Mouse (Mus musculus): Measurements from ENCODE around the gene Rps6kc1. TPM values are rescaled to one million over a fixed set of nuclear protein-coding genes. Genes with fewer than 3 reads are reported as not detected.
A peak's percentile ranks its signal among the peaks of the same experiment; 100 is the strongest.

Gene Rps6kc1
- polyA plus RNA-seq, 1 experiment from 2014 or later, result 23.8 TPM

GRCm38 (mm10) chr1:190751794-190752570 is 159.6 kb downstream of the Rps6kc1 start:
- Histone ChIP-seq H3K9me3 (replicated peaks; ENCODE audit: control insufficient read depth, low read length) (peaks cover 3% of the 10 kb centered on the region; the same call in 1 of the 2 replicates), H3K9ac (ENCODE audit: low read length) (no peak overlapping the region), H3K27ac (ENCODE audit: low read depth, low read length) (0 out of 2 replicates have a peak overlapping the region, but pooled peaks have one; percentile 10), H3K4me2 (ENCODE audit: low read length) (no peak overlapping the region), H3K36me3 (ENCODE audit: control insufficient read depth, insufficient read depth, low read length) (no peaks in the 10 kb centered on the region), H3K27me3 (replicated peaks; ENCODE audit: control insufficient read depth, insufficient read depth, low read length) (no peaks in the 10 kb centered on the region), H3K4me3 (ENCODE audit: low read depth, low read length) (no peak overlapping the region), H3K4me1 (ENCODE audit: control insufficient read depth, insufficient read depth, low read length) (no peaks in the 10 kb centered on the region)
- DNase-seq (ENCODE audit: low spot score), result peak; percentile 77
- WGBS, result 13% methylated on average over 8 of the region's 8 CpGs
- ATAC-seq, result peak; percentile 87

DNA sequence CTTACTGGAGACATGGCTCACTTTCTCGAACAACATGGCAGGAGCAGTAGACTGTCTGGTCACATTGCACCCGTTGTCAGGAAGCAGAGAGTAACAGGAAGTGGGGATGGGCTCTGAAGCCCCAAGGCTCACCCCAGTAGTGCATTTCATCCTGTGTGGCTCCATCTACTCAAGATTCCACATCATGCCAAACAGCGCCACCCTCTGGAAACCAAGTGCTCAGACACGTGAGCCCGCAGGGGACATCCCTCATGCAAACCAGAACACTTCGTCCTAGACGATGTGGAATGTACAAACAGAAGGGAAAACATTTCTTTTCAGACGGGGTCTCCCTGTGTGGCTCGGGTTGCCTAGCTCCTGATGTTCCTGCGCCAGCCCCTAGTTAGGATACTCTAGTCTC is 162.6 kb downstream of the Rps6kc1 start:
- no peaks in the 10 kb centered on the region for H3K36me3 ChIP-seq (ENCODE audit: control insufficient read depth, insufficient read depth, low read length)
- ATAC-seq, result no peak
- no peak overlapping the region for H3K4me2 ChIP-seq (ENCODE audit: low read length)
- no peak for DNase-seq (ENCODE audit: low spot score)
- 88% methylated on average over 10 of the region's 10 CpGs for WGBS
- H3K9ac ChIP-seq (ENCODE audit: low read length), result no peak overlapping the region
- H3K4me1 ChIP-seq (ENCODE audit: control insufficient read depth, insufficient read depth, low read length), result no peaks in the 10 kb centered on the region
- no peak overlapping the region for H3K27ac ChIP-seq (ENCODE audit: low read depth, low read length)
- peaks cover 3% of the 10 kb centered on the region; the same call in 1 of the 2 replicates for H3K9me3 ChIP-seq (replicated peaks; ENCODE audit: control insufficient read depth, low read length)
- H3K4me3 ChIP-seq (ENCODE audit: low read depth, low read length), result no peak overlapping the region
- H3K27me3 ChIP-seq (replicated peaks; ENCODE audit: control insufficient read depth, insufficient read depth, low read length), result no peaks in the 10 kb centered on the region

- Histone ChIP-seq H3K4me3 (ENCODE audit: low read depth, low read length) (no peak overlapping the region), H3K9ac (ENCODE audit: low read length) (no peak overlapping the region), H3K27ac (ENCODE audit: low read depth, low read length) (no peak overlapping the region), H3K9me3 (replicated peaks; ENCODE audit: control insufficient read depth, low read length) (no peaks in the 10 kb centered on the region), H3K27me3 (replicated peaks; ENCODE audit: control insufficient read depth, insufficient read depth, low read length) (no peaks in the 10 kb centered on the region), H3K4me1 (ENCODE audit: control insufficient read depth, insufficient read depth, low read length) (no peaks in the 10 kb centered on the region), H3K4me2 (ENCODE audit: low read length) (no peak overlapping the region), H3K36me3 (ENCODE audit: control insufficient read depth, insufficient read depth, low read length) (no peaks in the 10 kb centered on the region)
- 81% methylated on average over 5 of the region's 5 CpGs for WGBS
- ATAC-seq, result no peak
- DNase-seq (ENCODE audit: low spot score), result no peak
Observed at GRCm38 (mm10) chr1:190741421-190741820, 170.1 kb downstream of the Rps6kc1 start.

- H3K4me2 ChIP-seq (ENCODE audit: low read length), result no peak overlapping the region
- no peaks in the 10 kb centered on the region for H3K36me3 ChIP-seq (ENCODE audit: control insufficient read depth, insufficient read depth, low read length)
- peaks cover 19% of the 10 kb centered on the region for H3K4me1 ChIP-seq (ENCODE audit: control insufficient read depth, insufficient read depth, low read length)
- DNase-seq (ENCODE audit: low spot score) (no peak), ATAC-seq (no peak)
- H3K4me3 ChIP-seq (ENCODE audit: low read depth, low read length), result no peak overlapping the region
- 82% methylated on average over 6 of the region's 6 CpGs for WGBS
- H3K27ac ChIP-seq (ENCODE audit: low read depth, low read length), result no peak overlapping the region
- H3K9ac ChIP-seq (ENCODE audit: low read length), result no peak overlapping the region
- H3K9me3 ChIP-seq (replicated peaks; ENCODE audit: control insufficient read depth, low read length), result no peaks in the 10 kb centered on the region
- no peaks in the 10 kb centered on the region for H3K27me3 ChIP-seq (replicated peaks; ENCODE audit: control insufficient read depth, insufficient read depth, low read length)
Observed at GRCm38 (mm10) chr1:190732803-190733202, 178.8 kb downstream of the Rps6kc1 start.

GRCm38 (mm10) chr1:190729516-190730088 is 182.0 kb downstream of the Rps6kc1 start:
- no peak overlapping the region for H3K4me2 ChIP-seq (ENCODE audit: low read length)
- WGBS, result 12% methylated on average over 7 of the region's 7 CpGs
- H3K27ac ChIP-seq (ENCODE audit: low read depth, low read length), result peak overlapping the region; percentile 89
- H3K4me3 ChIP-seq (ENCODE audit: low read depth, low read length), result no peak overlapping the region
- H3K9me3 ChIP-seq (replicated peaks; ENCODE audit: control insufficient read depth, low read length), result no peaks in the 10 kb centered on the region
- DNase-seq (ENCODE audit: low spot score) (peak; percentile 86), ATAC-seq (peak; percentile 62)
- H3K9ac ChIP-seq (ENCODE audit: low read length), result peak overlapping the region; percentile 45; the same call in 1 of the 2 replicates
- H3K27me3 ChIP-seq (replicated peaks; ENCODE audit: control insufficient read depth, insufficient read depth, low read length), result no peaks in the 10 kb centered on the region
- H3K4me1 ChIP-seq (ENCODE audit: control insufficient read depth, insufficient read depth, low read length), result peaks cover 42% of the 10 kb centered on the region
- H3K36me3 ChIP-seq (ENCODE audit: control insufficient read depth, insufficient read depth, low read length), result no peaks in the 10 kb centered on the region

DNA sequence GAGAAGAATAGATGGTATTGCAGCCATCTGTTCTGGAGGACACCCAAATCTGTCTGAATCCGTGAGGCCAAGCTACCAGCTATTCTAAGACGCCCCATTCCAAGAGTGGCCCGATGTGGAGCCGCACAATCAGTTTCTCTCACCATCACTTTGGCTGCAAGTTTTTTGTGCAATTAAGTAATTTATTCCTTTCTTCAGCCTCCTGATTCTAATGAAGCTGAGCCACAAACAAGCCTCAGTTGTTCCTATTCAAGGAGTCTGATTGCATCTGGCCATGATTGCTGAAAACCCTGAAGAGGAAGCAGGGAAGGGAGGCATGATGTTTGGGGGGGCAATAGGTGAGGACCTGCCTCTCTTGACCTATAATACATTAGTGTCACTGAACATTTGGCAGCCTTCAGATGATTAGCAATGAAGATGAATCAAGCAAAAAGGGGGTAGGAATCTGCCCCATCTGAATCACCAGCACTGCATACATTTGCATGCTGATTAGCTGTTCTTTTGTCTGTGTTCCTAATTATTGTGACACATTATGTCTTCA is 183.4 kb downstream of the Rps6kc1 start:
- Histone ChIP-seq H3K36me3 (ENCODE audit: control insufficient read depth, insufficient read depth, low read length) (no peaks in the 10 kb centered on the region), H3K27ac (ENCODE audit: low read depth, low read length) (peak overlapping the region; percentile 59), H3K4me1 (ENCODE audit: control insufficient read depth, insufficient read depth, low read length) (peaks cover 46% of the 10 kb centered on the region), H3K9ac (ENCODE audit: low read length) (no peak overlapping the region), H3K27me3 (replicated peaks; ENCODE audit: control insufficient read depth, insufficient read depth, low read length) (no peaks in the 10 kb centered on the region), H3K9me3 (replicated peaks; ENCODE audit: control insufficient read depth, low read length) (no peaks in the 10 kb centered on the region), H3K4me3 (ENCODE audit: low read depth, low read length) (no peak overlapping the region), H3K4me2 (ENCODE audit: low read length) (peak overlapping the region; percentile 0; the same call in 1 of the 2 replicates)
- 1% methylated on average over 4 of the region's 4 CpGs for WGBS
- DNase-seq (ENCODE audit: low spot score), result peak; percentile 95
- ATAC-seq, result peak; percentile 78

GRCm38 (mm10) chr1:190727385-190727784 is 184.2 kb downstream of the Rps6kc1 start:
- H3K27me3 ChIP-seq (replicated peaks; ENCODE audit: control insufficient read depth, insufficient read depth, low read length), result no peaks in the 10 kb centered on the region
- no peaks in the 10 kb centered on the region for H3K36me3 ChIP-seq (ENCODE audit: control insufficient read depth, insufficient read depth, low read length)
- peak overlapping the region; percentile 59 for H3K27ac ChIP-seq (ENCODE audit: low read depth, low read length)
- no peak overlapping the region for H3K9ac ChIP-seq (ENCODE audit: low read length)
- H3K4me3 ChIP-seq (ENCODE audit: low read depth, low read length), result no peak overlapping the region
- ATAC-seq (peak; percentile 30), DNase-seq (ENCODE audit: low spot score) (peak; percentile 87)
- no peaks in the 10 kb centered on the region for H3K9me3 ChIP-seq (replicated peaks; ENCODE audit: control insufficient read depth, low read length)
- H3K4me1 ChIP-seq (ENCODE audit: control insufficient read depth, insufficient read depth, low read length), result peaks cover 46% of the 10 kb centered on the region
- H3K4me2 ChIP-seq (ENCODE audit: low read length), result peak overlapping the region; percentile 0
- 14% methylated on average over 2 of the region's 2 CpGs for whole genome bisulfite sequencing

DNA sequence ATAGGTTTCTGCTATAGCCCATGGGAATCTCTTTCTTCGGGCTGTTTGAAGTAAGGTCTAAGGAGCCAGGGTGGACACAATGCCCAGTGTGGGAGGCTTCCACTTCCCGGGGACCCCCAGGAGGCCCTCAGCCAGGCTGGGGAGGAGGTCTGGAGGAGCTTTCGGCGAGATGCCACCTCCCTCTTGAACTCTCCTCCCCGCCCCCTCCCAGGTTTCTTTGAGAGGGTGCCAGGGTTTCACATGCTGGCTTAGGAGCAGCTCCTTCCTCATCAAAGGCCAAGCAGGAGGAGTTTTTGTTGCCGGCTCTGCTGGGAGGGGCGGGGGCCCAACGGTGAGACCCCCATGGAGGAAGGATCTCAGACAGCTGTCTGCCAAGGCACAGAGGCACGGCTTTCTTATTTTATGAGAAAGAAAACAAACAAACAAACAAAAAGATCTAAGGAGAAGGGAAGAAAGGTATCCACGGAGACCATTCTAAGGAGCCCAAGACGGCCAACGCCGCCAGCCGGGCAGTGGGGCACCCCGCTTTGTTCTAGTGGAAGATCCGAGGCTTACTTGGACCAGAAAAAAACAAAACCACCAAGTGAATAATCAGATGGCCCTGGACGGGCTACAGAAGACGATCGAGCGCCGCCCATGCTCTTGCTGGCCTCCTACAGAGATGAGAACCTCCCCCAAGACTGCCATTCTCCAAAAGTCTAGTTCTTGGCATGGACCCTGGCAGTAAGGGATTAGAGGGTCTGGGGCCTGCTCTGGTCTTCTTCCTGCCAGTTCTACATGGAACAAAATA is 186.8 kb downstream of the Rps6kc1 start:
- no peak overlapping the region; the same call in 1 of the 2 replicates for H3K9ac ChIP-seq (ENCODE audit: low read length)
- no peaks in the 10 kb centered on the region for H3K9me3 ChIP-seq (replicated peaks; ENCODE audit: control insufficient read depth, low read length)
- no peaks in the 10 kb centered on the region for H3K36me3 ChIP-seq (ENCODE audit: control insufficient read depth, insufficient read depth, low read length)
- H3K4me3 ChIP-seq (ENCODE audit: low read depth, low read length), result no peak overlapping the region
- H3K27ac ChIP-seq (ENCODE audit: low read depth, low read length), result peak overlapping the region; percentile 55; the same call in 1 of the 2 replicates
- H3K4me1 ChIP-seq (ENCODE audit: control insufficient read depth, insufficient read depth, low read length), result peaks cover 40% of the 10 kb centered on the region
- no peak overlapping the region for H3K4me2 ChIP-seq (ENCODE audit: low read length)
- ATAC-seq (0 out of 2 replicates have a peak, but pooled peaks have one; percentile 5), DNase-seq (ENCODE audit: low spot score) (peak; percentile 75)
- WGBS, result 15% methylated on average over 21 of the region's 21 CpGs
- H3K27me3 ChIP-seq (replicated peaks; ENCODE audit: control insufficient read depth, insufficient read depth, low read length), result no peaks in the 10 kb centered on the region

All from forebrain, embryonic 14.5 days (tissue).